Mouse (Mus musculus): ENCODE measurements around the gene Fam229b.
A peak's percentile ranks its signal among the peaks of the same experiment; 100 is the strongest.

Fam229b gene

DNA sequence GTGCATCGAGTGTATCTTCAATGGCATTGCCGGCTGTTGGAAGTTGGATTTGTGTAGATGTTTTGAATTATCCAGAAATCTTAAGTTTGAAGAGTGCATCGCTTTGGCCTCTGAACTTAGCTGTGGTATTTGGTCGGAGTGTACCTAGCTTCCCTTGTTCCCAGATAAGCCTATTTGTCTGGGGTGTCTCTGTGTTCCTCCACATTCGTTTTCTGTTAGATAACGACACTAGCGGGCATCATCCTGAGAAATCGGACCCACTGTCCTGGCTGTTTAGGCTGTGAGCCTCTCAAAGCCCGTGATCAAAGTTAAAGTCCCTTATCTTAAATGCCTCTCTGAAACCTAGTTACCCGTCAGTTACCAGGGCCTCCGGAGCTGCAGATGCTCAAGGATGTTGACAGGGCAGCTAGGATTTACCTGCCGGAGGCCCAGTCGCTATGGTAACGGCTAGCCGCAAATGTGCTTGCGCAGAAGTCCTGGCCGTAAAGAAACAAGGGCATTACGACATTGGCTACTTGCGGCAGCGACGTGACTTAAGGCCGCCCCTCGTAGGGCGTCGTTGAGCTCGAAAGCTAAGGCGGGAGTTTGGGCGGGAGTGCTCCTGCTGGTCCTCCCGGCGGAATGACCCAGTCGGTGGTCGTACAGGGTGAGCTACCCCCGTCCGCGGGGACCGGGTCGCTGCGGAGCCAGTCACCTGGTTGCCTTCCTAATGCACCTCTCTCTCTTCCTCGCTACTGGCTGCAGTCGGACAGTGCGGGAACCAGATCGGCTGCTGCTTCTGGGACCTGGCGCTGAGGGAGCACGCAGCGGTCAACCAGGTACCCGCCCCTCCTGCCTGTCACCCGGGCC lies at the start of gene Fam229b, which contains the start of gene Tube1:
TSS of gene Fam229b (minus strand) at position 453 of the 849 bp plus-strand sequence.
TSS of gene Tube1 (plus strand) at position 515 of the 849 bp plus-strand sequence.
- DNase-seq: peak; percentile 94 to 96

DNA sequence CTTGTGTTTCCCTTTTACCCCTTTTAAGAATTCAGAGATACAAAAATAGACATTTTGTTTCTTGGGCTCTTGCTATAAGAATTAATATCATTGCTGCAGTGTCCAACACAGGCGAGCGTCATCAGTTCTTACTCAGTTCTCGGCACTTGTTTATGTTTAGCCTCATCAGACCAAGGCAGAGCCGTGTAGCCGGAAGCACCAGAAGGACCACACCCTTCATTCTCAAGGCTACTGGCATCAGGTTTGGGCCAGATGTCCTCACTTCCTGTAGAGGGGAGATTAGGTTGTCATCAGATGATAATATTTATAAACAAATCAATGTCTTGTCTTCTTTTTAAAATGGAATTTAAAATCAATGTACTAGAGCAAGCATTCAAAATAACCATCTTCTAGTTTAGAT lies 43.3 kb upstream of the Fam229b start:
- no peak for DNase-seq

DNA sequence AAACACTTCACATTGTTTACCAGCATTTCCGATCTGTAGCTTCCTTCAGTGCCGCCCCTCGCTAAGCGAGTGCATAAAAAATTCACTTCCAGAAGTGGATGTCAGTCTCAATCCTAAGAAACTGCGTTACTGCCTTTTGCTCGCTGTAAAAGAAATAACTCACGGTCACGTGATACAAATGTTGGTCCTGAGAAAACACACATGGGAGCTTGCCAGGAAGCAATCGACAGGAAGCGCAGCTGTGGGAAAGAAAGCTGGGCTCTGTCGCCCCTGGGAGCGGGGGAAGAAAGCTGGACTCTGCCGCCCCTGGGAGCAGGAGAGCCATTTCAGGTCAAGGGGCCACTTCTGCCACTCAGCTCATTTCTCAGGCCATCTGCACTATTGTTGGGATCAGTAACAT lies 39.4 kb upstream of the Fam229b start:
- peak; percentile 56 to 57 for DNase-seq

DNA sequence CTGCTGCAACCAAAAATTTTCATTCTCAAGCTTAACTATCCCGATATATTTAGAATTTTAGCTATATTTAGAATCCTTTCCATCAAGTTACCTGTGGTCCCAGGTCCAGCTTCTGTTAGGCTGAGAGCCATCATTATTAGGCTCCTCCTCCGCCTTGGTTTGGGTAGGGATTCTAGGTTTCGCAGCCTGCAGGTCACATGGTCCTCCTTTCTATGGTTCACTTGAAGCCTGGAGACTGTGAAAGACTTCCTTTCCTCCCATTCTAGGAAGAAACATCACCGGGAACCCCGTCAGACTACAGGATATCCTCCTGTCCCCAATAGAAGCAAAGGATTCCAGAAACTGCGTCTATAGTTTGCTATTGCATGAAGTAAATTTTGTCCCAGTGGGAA lies 38.8 kb upstream of the Fam229b start:
- no peak for DNase-seq

DNA sequence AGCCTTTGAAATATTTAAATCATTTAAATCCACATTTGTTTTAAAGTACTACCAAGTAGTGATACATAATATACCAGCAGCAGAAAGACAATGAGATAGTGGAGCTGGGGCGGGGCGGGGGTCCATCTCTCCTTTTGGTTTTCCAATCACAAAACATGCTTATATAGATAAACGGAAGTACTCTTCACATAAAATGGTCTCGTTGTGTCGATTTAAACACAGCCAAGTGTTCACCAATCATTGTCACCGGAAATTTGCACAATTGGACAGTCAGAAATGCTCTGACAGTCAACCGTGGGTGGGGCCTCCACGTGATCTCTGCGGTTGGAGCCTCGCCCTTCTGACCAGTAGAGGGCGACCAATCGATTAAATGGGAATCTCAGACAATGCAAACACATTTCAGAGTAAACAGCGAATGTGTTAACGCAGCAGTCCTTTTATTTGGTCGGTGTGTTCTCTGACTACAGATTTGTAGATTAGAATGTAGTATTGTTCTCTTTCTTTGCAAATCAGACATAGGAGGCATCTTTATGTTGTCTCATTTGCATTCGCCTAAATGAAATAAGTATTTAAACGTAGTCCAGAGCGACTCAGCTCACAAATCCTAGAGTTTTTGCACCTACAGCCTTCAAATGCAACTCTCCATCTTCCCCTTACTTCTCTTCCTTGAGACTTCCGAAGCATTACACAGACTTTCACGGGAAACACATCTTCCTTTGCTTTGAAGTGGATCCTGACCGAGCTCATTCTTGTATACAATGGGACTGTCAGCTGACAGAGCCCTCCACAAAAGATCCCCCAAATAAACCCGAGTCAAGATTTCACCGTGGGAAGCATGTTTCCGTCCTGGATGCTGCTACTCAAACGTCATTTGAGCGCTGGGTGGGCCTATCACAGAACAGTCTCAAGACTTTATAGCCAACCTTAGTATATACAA lies 38.2 kb upstream of the Fam229b start:
- DNase-seq: peak; percentile 96 to 97

DNA sequence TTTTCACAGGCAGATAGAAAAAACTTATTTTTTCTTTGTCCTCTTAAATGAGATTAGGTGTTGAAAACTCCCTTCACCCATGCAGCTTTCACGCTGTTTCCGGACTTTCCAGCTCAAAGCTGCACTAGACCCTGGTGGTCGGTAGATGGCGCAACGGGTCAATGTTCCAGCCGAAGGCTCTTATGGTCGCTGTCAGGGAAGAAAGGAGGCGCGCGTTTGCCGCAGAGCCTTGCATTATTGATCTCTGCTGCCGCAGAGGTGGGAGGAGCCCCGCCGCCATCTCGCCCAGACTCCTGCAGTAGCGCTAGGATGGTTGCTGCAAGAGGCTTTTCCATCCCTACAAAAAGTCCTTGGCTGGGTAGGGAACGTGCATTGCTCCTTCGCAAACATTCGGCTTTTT lies 37.4 kb upstream of the Fam229b start:
- DNase-seq: peak; percentile 96

DNA sequence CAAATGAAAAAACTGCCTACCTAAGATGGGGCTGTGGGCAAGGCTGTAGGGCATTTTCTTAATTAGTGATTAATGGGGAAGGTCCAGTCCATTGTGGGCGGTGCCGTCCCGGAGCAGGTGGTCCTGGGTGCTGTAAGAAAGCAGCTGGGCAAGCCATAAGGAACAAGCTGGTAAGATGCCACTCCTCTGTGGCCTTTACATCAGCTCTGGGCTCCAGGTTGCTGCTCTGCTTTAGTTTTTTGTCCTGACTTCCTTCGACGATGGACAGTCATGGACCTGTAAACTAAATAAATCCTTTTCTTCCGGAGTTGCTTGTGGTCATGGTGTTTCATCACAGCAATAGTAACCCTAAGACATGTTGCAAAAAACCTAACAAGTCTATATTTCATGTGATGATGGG lies 37.0 kb upstream of the Fam229b start:
- DNase-seq: peak; percentile 28 to 32

DNA sequence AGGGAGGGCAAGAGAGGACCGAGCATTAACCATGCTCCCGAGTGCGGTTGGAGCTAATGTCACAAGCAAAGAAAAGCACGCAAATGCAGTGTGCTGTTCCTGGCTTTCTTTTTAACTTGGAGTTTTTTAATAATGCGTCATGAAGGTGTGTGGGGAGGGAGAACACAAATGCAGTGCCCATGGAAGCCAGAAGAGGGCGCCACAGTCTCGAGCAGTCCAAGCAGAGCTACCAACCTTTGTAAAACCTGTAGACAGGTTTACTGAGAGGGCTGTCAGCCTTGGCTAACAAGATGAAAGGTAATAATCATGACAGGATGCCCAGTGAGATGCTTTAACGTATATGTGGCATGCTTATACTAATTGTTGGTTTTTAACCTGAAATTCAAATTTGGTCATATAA lies 36.5 kb upstream of the Fam229b start:
- DNase-seq: peak; percentile 90 to 93

DNA sequence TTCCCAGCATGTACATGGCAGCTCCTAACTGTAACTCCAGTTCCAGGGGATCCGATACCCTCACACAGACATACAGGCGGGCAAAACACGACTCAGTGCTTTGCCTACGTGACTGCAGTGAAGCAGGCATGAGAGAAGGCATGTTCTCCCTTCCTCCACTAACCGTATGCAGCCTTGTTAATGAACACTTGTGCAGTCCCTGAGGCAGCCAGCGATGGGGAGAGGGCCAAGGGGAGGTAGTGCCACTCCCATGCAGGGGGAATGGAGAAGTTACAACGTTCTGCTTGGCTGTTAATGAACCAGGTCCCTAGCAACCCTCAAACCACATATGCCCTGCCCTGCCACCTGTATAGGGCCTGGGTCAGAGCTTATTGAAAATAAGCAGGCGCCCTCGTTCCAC lies 35.9 kb upstream of the Fam229b start:
- DNase-seq: peak in 1 of 2 experiments; percentile 25

DNA sequence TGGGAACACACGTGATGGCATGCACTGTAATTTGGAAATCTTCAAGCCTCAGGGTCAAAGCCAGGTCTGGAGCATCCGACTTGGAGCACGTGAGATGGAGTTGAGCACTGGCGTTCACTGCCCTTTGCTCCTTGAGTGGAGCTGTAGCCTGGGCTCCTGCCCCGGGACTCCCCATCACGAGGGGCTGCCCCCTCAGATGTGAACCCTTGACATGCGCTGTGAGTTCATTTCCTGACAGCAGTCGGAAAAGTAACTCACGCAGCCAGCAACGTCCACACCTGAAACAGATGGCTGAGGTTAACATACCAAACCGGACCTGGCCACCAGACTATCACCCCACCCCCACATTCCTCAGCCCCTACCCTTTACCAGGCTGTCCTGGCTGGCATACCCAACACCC lies 33.9 kb upstream of the Fam229b start:
- no peak for DNase-seq

DNA sequence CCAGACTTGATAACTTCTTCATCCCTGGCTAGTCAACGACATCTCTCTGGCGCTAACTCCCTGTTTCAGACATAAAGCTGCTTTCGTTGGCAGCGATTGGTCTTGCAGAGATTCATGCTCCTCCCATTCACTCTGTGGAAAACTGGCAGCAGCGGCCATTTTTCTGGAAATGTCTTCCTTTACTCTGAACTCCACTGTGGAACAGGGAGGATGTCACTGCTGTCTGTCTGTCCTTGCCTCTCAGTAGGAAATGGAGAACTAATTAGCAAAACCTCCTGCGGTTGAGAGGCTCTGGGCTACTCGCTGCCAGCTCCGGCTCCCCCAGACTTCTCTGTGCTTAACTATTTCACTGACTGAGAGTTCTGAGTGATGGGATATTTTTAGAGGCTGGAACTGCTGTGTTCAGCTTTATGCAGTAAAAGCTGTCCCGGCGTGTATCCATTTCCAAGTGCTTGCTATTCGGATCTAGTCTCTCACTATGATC lies 32.0 kb upstream of the Fam229b start:
- peak; percentile 78 for DNase-seq

DNA sequence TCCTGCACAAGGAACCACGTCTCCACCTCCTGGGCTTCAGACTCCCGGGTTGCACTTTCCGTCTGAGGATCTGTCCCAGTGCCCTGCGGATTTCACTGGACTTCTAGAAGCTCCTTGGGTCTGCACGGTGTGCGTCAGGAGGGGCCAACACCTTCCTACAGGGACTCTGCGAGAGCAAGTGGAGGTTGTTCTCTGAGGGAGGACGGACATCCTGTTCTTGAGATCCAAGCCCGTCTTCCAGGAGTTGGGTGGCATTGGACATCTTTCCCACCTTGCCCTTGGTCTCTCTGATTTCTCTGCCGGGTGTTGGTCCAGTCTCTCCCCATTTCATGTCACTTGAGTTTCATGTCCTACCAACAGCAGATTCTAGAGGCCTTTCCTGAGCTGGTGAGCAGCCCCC lies 30.0 kb upstream of the Fam229b start, which contains the start of gene Ccn6:
TSS of gene Ccn6 (minus strand) at position 101 of the 400 bp plus-strand sequence.
- DNase-seq: no peak

DNA sequence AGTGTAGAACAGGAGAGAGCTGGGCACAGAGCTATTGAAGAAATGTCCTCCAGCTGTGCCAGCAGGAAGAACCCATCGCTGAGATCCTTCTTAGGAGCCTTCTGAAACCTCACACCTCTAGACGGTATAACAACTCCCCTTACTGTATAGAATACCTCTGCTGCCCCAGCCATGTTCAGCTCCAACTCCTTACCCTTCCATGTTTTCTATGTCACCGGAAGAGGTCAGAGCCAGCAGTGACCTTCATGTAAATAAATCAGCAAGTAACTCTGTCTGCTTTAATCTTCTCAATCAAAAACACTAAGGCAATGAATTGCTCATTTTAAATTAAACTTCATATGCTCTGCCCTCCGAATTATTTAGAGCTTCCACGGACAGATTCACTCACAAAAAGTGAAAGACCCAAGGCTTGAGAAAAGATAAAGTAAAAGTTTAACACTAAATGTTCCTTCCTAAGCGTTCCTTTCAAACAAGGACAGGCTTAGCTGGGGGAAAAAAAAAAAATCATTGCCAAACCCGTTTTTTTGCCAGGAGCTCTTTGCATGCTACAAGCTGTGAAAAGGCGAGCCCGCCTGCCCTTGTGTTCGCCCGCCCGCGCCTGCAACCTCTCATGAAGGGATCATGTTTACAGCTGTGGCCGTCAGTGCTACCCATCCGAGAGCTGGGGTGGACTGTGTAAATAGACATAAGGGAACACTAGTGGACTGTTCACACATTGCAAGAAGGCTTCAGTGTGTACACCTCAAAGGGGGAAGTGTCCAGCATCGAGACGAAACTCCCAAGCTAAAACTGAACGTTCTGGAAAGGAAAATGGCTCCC lies 29.2 kb upstream of the Fam229b start:
- DNase-seq: peak; percentile 22 to 33

DNA sequence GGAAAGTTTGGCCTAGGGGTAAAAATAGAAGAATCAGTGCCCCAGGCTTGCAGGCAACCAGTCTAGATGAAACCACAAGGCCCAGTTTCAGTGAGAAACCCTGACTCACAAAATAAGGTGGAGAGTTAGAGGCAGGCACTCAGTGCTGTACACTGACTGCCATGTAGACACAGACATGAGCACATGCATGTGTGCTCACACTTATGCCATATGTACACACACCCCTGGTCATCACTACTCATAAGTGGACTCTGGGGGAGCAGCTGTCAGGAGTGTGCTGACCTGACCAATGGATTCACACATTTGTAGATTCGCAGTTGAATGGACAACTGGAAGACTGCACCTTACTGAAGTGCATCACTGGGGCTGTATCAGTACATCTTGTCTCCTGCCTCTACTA lies 27.7 kb upstream of the Fam229b start:
- no peak for DNase-seq

DNA sequence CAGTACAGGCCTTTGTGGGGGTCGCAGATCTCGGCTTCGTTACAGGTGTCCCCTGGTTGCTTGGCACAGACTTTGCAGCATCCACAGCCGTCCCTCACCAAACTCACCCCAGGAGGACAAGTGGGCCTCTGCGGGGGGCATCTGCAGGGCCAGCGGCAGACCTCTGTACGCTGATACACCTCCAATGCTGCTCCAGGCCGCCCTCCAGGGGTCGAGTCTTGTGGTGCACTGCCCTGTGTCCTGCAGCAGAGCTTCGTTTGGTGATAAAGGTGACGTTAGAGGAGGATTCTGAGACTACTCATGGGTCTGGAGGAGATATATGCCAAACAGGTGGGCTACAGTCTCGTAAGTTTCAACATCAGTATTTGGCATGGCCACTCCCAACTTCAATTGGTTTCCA lies 24.6 kb upstream of the Fam229b start:
- DNase-seq: peak in 1 of 2 experiments; percentile 28

DNA sequence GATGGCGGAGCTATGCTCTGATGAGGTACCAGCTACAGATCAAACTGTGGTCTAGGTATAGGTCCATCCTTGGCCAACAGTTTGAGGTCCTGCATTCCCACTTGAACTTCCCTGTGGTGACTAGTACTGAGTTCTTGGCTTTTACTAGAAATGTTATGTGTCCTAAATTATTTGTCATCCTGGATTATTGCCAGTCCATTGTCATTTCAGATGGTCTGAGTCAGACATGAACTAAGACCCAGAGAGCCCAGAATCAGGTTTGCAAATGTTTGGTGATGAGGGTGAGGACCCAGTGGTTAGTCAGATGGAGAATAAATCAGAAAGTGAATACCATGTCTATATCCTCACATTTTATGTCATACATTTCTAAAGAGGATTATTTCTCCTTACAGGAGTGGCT lies 23.6 kb upstream of the Fam229b start:
- no peak for DNase-seq

DNA sequence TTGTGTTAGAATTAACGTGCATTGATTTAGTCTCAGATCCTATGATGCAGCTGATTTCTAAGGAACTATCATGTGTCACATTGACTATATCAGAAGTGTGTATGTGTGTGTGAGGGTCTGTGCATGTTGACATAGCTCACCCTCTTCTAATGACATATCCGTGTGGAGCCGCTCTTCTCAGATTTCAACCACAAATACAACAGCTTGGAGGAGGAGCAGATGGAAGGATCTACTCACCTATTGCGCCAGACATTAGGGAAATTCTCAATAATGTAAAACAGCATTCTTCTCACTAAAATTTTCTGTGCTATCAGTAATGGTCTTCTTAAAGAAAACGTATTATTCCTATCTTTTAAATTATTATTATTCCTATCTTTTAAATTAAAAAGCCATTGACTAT lies 23.0 kb upstream of the Fam229b start:
- no peak for DNase-seq

DNA sequence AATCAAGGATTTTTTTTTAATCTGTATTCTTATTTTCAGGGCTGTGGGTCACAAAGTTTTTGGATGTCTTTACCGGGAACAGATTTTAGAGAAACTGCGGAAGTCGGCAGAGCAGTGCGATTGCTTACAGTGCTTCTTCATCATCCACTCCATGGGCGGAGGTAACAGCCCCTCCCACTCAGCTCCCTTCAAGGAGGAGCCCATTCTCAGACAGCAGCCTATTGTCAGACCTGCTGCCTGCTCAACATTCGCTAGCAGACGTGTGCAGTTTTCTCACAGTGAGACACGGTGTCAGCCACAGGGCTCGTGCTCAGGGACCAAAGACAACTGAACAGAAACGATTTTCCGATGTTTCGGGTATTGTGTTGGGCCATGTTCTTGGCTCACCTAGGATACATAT lies 8.5 kb upstream of the Fam229b start:
- DNase-seq: no peak

DNA sequence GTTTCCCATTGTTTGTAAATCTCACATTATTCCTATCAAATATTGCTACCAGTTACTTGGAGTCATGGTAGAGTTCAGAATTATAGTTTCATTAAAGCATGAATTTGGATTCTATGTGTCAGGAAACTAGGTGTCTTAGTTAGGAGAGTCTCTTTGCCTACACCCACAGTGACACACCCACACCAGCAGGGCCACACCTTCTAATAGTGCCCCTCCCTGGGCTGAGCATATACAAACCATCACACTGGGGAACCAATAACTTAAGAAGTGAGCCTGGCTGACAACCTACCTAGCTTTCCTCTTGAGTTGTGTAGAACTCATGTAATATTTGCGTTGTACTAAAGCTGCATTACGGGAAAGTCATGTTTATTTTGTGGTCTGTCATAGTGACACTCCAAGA lies 7.7 kb upstream of the Fam229b start:
- no peak for DNase-seq

DNA sequence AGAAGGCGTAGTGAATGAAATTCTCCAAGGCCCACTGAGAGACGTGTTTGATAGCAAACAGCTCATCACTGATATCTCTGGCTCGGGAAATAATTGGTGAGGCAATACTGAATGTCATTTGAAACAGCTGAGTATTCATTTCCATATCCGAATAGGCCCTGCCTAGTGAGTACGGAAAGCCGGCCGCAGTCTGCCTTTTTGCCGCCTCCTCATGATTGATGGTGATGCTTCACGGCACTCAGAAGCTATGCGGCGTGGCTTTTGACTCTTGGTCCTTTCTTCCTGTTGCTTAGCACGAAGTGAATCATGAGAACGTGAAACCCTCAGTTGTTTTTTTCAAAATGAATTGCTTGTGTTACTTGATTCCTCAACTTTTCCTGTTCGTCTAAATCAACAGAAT lies 7.1 kb upstream of the Fam229b start:
- DNase-seq: no peak

DNA sequence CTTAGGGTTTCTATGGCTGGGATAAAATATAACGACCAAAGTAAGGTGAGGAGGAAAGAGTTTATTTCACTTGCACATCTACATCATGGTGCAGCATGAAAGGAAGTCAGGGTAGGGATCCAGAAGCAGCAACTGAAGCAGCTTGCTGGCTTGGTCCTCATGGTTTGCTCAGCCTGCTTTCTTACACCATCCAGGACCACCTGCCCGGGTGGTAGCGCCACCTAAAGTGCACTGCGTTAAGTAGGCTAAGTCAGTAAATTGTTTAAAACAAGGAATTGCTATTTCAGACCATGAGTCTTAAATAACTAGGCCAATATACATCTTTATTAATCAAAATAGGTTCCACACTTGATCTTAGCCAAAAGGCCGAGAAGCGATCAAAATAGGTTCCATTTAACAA lies 5.0 kb upstream of the Fam229b start:
- no peak for DNase-seq

DNA sequence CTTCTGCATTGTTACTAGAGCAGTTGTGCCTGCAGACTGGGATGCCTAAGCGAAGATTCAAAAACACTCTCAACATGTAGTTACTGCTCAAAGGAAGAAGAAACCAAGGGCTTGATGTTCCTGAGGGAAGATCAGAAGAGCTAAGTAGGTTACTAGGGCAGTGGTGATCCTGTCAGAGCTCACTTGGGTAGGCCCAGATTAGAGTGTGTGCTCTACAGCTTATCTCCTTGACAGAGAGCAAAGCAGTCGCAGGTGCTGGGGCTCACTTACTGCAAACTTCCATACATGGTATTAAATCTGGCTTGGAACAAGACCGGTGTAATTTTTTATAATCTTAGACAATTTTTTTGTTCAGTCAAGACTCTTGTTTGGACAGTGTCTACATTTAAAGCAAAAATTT lies 4.1 kb upstream of the Fam229b start:
- DNase-seq: no peak

DNA sequence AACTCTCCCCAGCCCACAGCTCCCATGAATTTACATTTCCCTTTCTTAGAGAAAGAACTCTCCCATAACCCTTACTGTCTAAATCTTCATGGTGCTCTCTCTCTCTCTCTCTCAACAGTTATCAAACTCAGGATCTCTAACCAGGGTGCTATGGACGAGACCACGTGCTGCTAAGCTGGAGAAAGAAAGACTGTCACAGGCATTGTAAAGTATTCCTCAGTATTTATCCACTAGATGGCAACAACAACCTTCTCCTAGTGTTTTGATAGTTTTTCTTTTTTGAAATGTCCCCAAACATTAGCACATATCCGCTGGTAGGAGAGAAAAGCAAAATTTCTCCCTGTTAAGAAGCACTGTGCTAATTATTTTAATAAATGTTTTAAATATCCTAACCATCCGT lies 12.3 kb downstream of the Fam229b start:
- DNase-seq: no peak
